Mouse (Mus musculus) left cerebral cortex, adult 2 months (tissue): ENCODE measurements around the gene Clec12b. TPM values are rescaled to one million over a fixed set of nuclear protein-coding genes. Genes with fewer than 3 reads are reported as not detected.
A peak's percentile ranks its signal among the peaks of the same experiment; 100 is the strongest.

ENCODE experiments used
- DNase-seq, 2 experiments: peaks; one replicate each; pipeline ENCODE4 v3.0.0; 2021 to 2022; ENCODE audit warnings: low spot score in 2 of 2, mixed read lengths in 1 of 2; ENCODE audit errors: extremely low spot score in 1 of 2
- H3K27ac ChIP-seq: fragments of 200-600 bp; 2 replicates; pipeline ENCODE4 v1.8.1; 2022
- H3K4me3 ChIP-seq: fragments of 200-600 bp; 2 replicates; pipeline ENCODE4 v1.8.1; 2022
- CTCF ChIP-seq: fragments of 200-600 bp; IDR thresholded peaks from 2 replicates; pipeline ENCODE4 v1.8.1; 2022; ENCODE audit warnings: antibody characterized with exemption, mild to moderate bottlenecking, moderate library complexity
- intact Hi-C: fragments of 180-260 bp; cut with DNase I; formaldehyde crosslinking; loops from one replicate; pipeline ENCODE4 v1.15.1; 2025
- total RNA-seq, 2 experiments: library from RNA; stranded (reverse); gene quantifications; 2 replicates each; pipeline ENCODE4 v1.2.3; 2021

Gene Clec12b
- total RNA-seq, 2 experiments from 2014 or later, result not detected

DNA sequence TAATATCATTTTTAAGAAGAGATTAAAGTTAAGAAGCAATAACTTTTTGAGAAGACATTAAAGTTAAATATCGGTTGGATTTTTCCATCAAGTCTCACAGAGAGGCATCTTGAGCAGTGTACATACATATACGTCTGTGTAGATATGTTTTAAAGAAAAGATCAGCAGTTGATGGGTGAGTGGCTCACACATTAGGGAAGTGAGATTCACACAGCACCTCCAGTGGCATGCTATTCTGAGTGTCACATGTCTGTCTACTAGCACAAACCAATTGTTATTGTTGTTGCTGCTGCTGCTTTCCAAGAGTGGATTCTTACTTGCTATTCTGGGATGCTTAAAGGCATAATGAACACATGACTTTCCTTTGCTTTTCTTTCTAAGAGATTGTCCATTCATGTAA lies 16.7 kb upstream of the Clec12b start:
- no peak overlapping the region for H3K4me3 ChIP-seq
- no peak for TF ChIP-seq CTCF

DNA sequence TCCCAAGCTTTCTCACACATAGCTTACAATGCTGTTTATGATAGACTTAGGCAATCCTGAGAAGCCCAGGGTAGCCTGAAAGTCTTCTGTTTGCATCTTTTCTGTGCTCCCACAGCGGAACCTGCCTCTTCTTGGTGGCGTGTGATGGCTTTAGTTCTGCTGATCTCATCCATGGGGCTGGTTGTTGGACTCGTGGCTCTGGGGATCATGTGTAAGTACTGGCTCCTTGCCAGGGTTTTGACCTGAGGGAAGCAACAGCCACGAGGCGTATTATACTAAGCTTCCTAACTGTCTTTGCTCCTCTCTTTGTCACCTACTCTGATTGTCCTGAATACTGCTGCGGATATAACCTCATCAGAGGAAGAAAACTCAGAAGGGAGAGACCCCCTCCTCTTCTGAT lies 14.3 kb upstream of the Clec12b start:
- DNase-seq, result no peak
- intact Hi-C loops, result no loop called here
- no peak for TF ChIP-seq CTCF
- H3K4me3 ChIP-seq, result no peak overlapping the region
- H3K27ac ChIP-seq, result no peak overlapping the region

More for the DNA sequence above, 16.7 kb upstream of the Clec12b start:
- DNase-seq, result no peak
- H3K27ac ChIP-seq, result no peak overlapping the region
- intact Hi-C loops, result no loop called here

DNA sequence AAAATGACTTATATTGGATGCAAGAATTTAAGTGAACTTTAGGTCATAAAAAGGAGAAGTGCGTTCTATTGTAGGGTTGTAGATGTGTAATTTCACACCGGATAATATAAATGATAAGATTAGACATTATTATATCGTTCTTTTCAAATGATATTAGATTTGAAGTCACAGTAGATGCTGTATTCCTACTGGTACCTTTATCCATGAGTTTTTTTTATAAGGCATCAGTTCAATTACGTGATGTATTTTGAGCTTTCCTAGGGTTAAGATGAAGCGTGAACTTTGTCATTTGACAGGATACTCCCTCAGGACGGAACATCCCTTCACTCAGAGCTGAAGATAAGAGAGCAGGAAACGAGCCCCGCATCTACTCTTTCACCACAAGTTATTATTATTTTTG lies 11.3 kb upstream of the Clec12b start, which contains the start of gene Clec1b:
Gene Clec1b (plus strand): TSS at position 301 of the 400 bp plus-strand sequence.
- intact Hi-C loops, result no loop called here
- TF ChIP-seq CTCF, result no peak
- Histone ChIP-seq H3K27ac (no peak within 1 kb of the TSS), H3K4me3 (no peak within 1 kb of the TSS)
- no peak for DNase-seq

DNA sequence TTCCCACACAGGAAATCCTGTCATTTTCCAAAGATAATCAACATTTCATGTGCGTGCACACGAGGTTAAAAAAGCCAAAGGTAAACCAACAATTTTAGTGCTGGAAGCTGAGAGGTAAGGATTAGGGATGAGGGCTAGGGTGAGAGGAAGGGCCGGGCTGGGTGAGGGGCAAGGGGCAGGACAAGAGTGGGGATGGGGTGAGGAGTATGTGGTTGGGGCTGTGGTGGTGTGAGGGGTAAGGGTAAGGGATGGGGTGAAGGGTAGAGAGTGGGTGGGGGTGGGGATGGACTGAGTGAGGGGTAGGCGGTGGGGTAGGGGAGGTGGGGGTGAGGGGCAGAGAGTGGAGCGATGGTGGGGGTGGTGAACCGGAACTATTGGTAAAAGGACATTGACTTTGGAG lies 8.1 kb upstream of the Clec12b start:
- no peak for DNase-seq

DNA sequence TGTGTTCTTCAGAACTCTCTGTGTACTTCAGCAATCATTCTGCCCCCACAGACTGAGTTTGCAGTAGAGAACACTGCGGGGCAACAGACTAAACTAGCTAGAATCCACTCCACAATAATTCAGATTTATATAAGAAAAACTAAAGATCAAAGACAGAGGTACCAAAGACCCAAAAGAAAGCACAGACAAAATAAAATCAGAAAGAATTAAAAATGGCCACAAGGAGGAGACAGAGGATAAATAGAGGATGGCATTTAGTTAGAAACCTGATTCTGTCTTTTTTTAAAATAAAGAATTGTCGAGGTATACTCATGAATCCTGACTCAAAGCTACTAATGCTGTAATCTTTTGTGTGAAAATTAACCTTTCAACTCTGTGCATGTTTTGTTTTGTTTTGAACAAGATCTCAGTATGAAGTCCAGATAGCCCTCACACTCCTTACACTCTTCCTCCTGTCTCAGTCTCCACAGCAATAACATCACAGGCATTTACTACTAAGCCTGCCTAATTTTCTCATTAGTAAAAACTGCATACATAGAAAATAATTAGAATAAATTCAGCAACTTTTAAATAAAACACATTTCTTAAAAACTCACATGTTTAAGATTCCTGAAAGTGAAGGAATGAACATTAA lies 7.5 kb upstream of the Clec12b start:
- no peak for DNase-seq
- Histone ChIP-seq H3K4me3 (no peak overlapping the region), H3K27ac (no peak overlapping the region)
- intact Hi-C loops, result loop anchor here (1.0 kb wide), 3 partner anchors 83 to 166 kb away; no protein-coding TSS in a partner anchor
- peak; percentile 80 for TF ChIP-seq CTCF

More for the DNA sequence above, 8.1 kb upstream of the Clec12b start:
- H3K27ac ChIP-seq, result no peak overlapping the region
- TF ChIP-seq CTCF, result no peak
- intact Hi-C loops, result loop anchor here (1.0 kb wide), 3 partner anchors 83 to 166 kb away; no protein-coding TSS in a partner anchor
- no peak overlapping the region for H3K4me3 ChIP-seq

DNA sequence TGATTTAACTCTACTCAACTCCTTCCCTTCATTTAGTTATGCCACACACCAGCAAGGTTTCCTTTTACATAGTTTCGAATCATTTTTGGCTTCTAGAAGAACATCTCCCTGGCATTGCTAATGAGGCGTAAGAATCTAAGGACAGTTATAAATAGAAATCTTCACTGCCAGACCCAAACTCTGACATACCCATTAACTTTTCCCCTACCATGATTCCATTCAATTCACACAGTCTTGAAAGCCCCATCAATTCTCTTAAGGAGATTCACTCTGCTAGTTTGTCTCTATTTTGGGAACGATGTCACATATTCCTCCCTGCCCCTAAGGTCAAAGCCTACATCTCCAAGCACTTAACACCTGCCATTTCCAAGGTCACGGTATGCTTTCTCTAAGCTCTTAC lies 674 bp downstream of the Clec12b start:
- Histone ChIP-seq H3K27ac (no peak overlapping the region), H3K4me3 (no peak overlapping the region)
- intact Hi-C loops, result no loop called here
- TF ChIP-seq CTCF, result no peak
- no peak for DNase-seq

DNA sequence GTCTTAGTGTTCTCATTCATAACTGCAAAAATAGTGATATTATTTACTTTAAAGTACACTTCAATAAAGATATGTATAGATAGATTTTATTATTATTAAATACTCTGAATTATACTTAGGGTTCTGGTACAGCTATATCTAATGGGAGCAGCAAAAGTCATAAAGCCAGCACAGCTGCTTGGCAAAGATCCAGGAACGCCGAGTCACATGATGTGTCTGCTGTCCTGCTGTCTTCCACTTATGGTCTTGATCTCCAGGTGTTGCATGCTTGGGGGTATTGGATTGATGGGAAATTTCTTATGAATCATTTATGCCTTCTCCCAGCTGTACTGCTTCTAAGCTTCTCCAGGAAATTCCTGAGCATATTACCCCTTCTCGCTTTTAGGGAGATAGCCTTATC lies 2.2 kb downstream of the Clec12b start:
- TF ChIP-seq CTCF, result no peak
- DNase-seq, result no peak
- Histone ChIP-seq H3K27ac (no peak overlapping the region), H3K4me3 (no peak overlapping the region)
- intact Hi-C loops, result no loop called here

DNA sequence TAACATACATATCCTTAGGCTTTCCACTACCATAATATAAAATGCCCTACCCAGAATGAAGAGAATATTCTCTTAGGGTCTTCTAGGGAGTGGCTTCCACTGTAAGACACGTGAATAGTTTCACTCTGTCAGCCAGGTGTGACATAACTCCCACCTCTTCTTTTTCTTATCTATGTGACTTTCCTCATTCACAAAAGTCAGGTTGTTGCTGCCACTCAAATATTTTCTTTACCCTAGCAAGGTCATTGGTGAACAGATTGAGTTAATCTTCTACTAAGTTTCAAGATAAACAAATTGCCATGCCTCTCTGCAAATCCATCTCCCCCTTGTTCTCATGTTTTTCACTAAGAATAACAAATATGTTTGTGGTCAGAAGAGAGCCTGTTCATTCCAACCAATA lies 3.9 kb downstream of the Clec12b start:
- DNase-seq, result no peak
- intact Hi-C loops, result no loop called here

DNA sequence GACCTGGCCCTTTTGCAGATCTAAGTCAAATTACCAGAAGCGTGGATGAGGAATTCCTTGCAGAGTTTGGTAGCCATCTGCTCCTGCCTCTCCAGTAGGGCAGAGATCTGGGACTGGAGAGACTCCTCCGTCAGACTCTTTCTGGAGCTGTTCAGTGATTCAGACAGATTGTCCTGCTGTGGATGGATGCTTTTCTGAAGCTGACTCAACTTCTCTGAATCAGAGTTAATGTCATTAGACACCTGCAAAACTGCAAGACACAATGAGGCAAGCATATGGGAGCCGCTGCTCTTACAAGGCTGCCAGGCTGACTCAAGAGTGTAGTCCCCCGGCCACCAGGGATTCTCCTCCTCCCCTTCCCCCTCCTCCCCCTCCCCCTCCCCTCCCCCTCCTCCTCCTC lies 5.2 kb downstream of the Clec12b start:
- no peak overlapping the region for H3K4me3 ChIP-seq
- no peak for DNase-seq
- H3K27ac ChIP-seq, result no peak overlapping the region
- no peak for TF ChIP-seq CTCF
- intact Hi-C loops, result no loop called here

More for the DNA sequence above, 3.9 kb downstream of the Clec12b start:
- Histone ChIP-seq H3K27ac (no peak overlapping the region), H3K4me3 (no peak overlapping the region)
- no peak for TF ChIP-seq CTCF

DNA sequence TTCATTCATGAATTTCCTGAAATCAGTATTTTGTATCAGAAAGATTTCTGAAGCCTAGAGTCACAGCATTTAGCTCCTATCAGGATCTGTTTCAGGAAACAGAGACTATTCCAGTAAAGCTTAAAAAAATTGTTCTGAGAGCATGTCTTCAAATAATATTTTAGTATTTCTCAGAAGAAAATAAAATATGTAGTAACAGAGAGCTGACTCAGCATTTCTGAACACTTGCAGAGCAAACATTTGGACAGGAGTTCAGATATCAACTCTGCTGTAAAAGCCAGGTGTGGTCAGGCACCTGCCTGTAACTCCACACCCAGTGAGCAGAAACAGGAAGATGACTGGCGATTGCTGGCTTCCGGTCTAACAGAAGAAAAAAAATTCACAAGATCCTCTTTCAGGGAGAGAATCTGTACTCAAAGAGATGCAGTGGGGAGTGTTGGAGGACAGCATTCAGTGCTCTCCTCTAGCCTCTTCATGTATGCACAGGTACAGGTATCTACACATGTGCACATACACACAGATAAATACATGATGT lies 10.7 kb downstream of the Clec12b start:
- TF ChIP-seq CTCF, result no peak
- H3K27ac ChIP-seq, result no peak overlapping the region
- intact Hi-C loops, result no loop called here
- DNase-seq, result no peak
- H3K4me3 ChIP-seq, result no peak overlapping the region

DNA sequence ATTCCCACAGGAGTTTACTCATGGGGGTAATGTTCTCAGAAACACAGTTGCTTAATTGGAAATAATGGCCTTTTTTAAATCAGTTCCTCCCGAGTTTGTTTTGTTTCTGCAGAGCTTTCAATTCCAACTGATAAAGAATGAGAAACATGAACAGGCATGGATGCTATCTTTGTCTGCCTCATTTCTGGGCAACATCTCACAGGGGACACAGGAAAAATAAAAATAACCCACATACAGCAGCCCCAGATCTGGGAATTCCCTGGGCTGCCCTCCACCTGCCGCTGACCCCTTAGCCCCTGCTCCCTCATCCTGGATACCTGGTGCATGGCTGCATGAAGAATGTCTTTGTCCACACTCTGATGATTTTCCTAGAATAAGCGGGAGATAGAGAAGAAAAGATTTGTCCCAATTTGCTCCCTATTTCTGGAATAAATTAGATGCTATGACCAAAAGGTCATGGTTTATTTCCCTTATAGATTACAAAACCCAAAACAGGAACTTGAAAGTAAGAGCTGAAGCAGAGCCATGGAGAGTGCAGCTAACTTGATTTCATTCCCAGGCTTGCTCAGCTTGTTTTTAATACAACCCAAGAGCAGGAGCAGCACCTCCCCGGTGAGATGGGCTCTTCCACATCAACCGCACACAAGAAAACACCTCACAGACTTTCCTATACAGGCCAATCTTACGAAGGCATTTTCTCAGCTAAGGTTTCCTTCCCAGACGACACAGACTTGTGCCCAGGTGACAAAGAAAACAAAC lies 16.1 kb downstream of the Clec12b start:
- intact Hi-C loops, result loop anchor here (5.0 kb wide), 1 partner anchor 277 kb away; no protein-coding TSS in a partner anchor
- DNase-seq, result no peak
- Histone ChIP-seq H3K4me3 (no peak overlapping the region), H3K27ac (no peak overlapping the region)
- TF ChIP-seq CTCF, result no peak

DNA sequence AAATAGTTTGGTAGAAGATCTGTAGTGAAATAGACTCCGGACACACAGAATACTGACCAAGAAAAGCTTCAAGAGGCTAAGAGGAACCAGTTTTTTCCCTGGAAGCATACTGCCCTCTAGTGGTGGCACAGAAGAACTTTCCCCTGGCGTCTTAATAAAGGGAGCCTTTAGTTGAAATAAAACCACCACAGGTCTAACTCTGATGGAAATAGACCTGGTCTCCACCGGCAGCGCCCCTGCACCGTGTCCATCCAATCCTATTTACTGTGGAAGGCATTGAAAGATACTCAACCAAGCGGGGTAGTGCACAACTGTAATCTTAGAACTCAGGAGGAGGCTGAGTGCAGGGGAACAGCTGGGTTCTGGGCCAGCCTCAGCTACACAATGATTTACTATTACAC lies 19.7 kb downstream of the Clec12b start:
- H3K27ac ChIP-seq, result no peak overlapping the region
- no peak overlapping the region for H3K4me3 ChIP-seq
- DNase-seq, result peak; percentile 18 to 33
- intact Hi-C loops, result loop anchor here (2.0 to 5.0 kb wide), 3 partner anchors 105 to 511 kb away; no protein-coding TSS in a partner anchor
- TF ChIP-seq CTCF, result peak; percentile 96
